Mouse (Mus musculus): ENCODE measurements around the gene B3gat3.
"Not testable (repeated sequence)": the region's sequence is repeated elsewhere in the genome, so short reads cannot be mapped to it uniquely, and the experiment has no call there.

B3gat3 gene

DNA sequence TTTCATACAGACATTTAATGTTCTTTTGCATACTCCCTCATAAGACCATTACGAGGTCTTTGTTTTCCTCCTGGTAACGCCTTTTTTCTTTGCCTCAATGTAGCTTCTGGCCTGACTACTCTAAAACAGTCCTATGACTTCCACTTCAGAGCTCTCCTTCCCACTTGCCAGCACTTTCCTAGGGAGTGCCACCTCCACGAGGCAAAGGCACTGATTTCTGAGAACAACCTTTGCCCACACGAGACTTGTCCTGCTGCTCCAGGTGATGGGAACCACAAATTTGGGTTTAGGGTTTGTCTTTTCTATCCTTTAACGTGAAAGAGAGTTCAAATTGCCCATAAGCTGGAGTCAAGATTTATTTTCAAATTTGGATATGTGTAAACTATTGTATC lies 46.0 kb downstream of the B3gat3 start:
- peak overlapping the region; percentile 83 for H3K4me3 ChIP-seq (replicated peaks; ENCODE audit: low read length)
- H3K36me3 ChIP-seq (ENCODE audit: insufficient read depth, low read length), result peaks cover 91% of the 10 kb centered on the region
- H3K27me3 ChIP-seq (ENCODE audit: insufficient read depth, low read length), result no peaks in the 10 kb centered on the region
- peaks cover 49% of the 10 kb centered on the region for H3K4me1 ChIP-seq (replicated peaks; ENCODE audit: low read depth, low read length)
- H3K9me3 ChIP-seq (ENCODE audit: low read length), result no peaks in the 10 kb centered on the region
- TF ChIP-seq NANOG (IDR thresholded peaks at IDR 0.05; ENCODE audit: borderline replicate concordance, low read length) (no peak), POU5F1 (IDR thresholded peaks at IDR 0.05; ENCODE audit: borderline replicate concordance, low read length) (no peak), CTCF (conservative IDR thresholded peaks at IDR 0.05; ENCODE audit: low read length) (no peak)

DNA sequence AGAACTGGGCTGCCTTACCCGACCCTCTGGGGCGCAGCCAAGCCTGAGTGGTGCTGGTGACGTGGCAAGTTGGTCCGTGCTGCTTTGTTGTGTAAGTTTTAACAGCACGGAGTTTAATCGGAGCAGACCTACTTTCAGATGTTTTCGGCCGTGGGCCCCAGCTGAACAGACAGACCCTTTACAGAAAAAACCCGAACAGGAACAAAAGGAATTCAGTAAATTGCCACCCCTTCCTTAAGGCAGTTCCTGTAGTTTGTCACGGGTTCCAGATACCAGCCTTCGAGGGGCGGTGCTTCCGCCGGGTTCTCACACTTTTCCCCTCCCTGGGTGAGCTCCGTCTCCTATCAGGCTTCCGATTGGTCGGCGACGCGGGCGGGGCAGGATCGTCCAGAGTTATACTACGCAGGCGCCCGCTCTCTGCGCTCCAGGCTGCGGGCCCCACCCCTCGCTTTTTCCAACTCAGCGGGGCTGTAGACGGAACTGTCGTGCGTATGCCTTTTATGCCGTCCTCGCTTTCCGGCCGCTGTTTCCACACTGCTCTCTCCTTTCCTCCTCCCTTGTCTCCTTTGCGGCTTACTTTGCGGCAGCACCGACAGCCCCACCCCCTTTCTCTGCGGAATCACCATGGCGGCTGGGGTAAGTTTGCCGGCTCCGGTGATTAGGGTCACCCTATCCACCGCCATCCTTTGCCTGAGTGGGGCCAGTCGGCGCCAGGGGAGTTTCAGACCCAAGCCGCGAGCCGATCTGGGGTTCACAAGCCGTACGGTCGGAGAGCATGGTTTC lies 46.6 kb downstream of the B3gat3 start, which contains the start of gene Eef1g:
Gene Eef1g, plus strand, starts transcription at position 452 of the 783 bp plus-strand sequence.
- H3K4me3 ChIP-seq (replicated peaks; ENCODE audit: low read length), result peak within 1 kb of the TSS; percentile 100
- peaks cover 55% of the 10 kb centered on the region for H3K4me1 ChIP-seq (replicated peaks; ENCODE audit: low read depth, low read length)
- no peaks in the 10 kb centered on the region for H3K9me3 ChIP-seq (ENCODE audit: low read length)
- TF ChIP-seq NANOG (IDR thresholded peaks at IDR 0.05; ENCODE audit: borderline replicate concordance, low read length) (no peak), POU5F1 (IDR thresholded peaks at IDR 0.05; ENCODE audit: borderline replicate concordance, low read length) (no peak), CTCF (conservative IDR thresholded peaks at IDR 0.05; ENCODE audit: low read length) (no peak)
- H3K36me3 ChIP-seq (ENCODE audit: insufficient read depth, low read length), result peaks cover 91% of the 10 kb centered on the region
- H3K27me3 ChIP-seq (ENCODE audit: insufficient read depth, low read length), result no peaks in the 10 kb centered on the region

DNA sequence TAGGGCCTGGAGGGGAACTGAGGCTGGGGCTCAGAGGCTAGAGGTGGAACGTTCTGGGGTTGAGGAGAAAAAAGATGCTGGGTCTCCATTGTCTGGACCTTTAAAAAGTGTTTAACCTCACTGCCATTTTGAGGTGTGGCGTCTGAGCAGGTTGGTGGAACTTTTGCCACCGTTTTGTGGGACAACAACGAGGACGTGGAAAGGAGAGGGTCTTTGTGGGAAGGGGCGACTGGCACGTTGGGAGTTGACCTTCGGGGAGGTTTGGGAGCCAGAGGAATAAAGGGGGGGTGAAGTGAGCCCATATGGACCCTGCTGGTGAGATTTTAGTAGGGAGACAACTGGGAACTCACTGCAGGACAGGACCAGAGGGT lies 47.2 kb downstream of the B3gat3 start:
- Histone ChIP-seq H3K27me3 (ENCODE audit: insufficient read depth, low read length) (no peaks in the 10 kb centered on the region), H3K9me3 (ENCODE audit: low read length) (no peaks in the 10 kb centered on the region), H3K36me3 (ENCODE audit: insufficient read depth, low read length) (peaks cover 91% of the 10 kb centered on the region), H3K4me1 (replicated peaks; ENCODE audit: low read depth, low read length) (peaks cover 61% of the 10 kb centered on the region), H3K4me3 (replicated peaks; ENCODE audit: low read length) (peak overlapping the region; percentile 100)
- TF ChIP-seq CTCF (conservative IDR thresholded peaks at IDR 0.05; ENCODE audit: low read length) (no peak), NANOG (IDR thresholded peaks at IDR 0.05; ENCODE audit: borderline replicate concordance, low read length) (no peak), POU5F1 (IDR thresholded peaks at IDR 0.05; ENCODE audit: borderline replicate concordance, low read length) (no peak)

DNA sequence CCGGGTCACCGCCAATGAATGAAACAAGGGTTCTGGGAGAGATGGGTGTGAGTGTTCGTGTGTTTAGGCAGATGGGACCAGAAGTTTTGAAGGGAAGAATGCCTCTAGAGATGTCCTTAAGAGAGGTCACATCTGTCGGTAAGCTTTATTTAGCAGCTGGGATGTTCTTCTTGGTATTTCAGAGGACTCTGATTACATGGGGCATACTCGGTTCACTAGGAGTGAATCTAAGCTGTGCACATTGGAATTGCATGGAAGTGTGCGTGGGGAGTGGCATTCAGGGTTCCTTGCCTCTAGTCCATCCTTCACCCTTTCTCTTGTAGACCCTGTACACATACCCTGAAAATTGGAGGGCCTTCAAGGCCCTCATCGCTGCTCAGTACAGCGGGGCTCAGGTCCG lies 47.7 kb downstream of the B3gat3 start:
- Histone ChIP-seq H3K36me3 (ENCODE audit: insufficient read depth, low read length) (peaks cover 91% of the 10 kb centered on the region), H3K9me3 (ENCODE audit: low read length) (no peaks in the 10 kb centered on the region), H3K4me1 (replicated peaks; ENCODE audit: low read depth, low read length) (peaks cover 66% of the 10 kb centered on the region), H3K4me3 (replicated peaks; ENCODE audit: low read length) (peak overlapping the region; percentile 100), H3K27me3 (ENCODE audit: insufficient read depth, low read length) (no peaks in the 10 kb centered on the region)
- TF ChIP-seq POU5F1 (IDR thresholded peaks at IDR 0.05; ENCODE audit: borderline replicate concordance, low read length) (no peak), NANOG (IDR thresholded peaks at IDR 0.05; ENCODE audit: borderline replicate concordance, low read length) (no peak), CTCF (conservative IDR thresholded peaks at IDR 0.05; ENCODE audit: low read length) (no peak)

DNA sequence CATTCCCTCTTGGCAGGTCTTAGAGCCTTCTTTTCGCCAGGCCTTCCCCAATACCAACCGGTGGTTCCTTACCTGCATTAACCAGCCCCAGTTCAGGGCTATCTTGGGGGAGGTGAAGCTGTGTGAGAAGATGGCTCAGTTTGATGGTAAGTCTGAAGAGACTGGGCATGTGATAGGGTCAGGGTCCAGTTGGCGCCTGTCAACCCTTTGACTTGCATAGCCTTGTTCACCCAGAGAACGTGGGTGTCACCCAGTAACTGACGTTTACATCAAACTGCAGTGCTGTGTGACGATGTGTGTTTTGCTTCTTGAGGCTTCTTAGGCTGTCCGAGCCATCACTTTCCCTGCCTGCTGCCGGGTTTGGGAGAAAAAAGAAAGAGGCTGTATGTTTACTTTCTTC lies 52.3 kb downstream of the B3gat3 start:
- peaks cover 90% of the 10 kb centered on the region for H3K4me1 ChIP-seq (replicated peaks; ENCODE audit: low read depth, low read length)
- H3K9me3 ChIP-seq (ENCODE audit: low read length), result not testable (repeated sequence)
- peak overlapping the region; percentile 24; the same call in 1 of the 2 replicates for H3K4me3 ChIP-seq (replicated peaks; ENCODE audit: low read length)

GRCm38 (mm10) chr19:8974638-8975037 lies 54.5 kb downstream of the B3gat3 start:
- Histone ChIP-seq H3K4me3 (replicated peaks; ENCODE audit: low read length) (no peak overlapping the region), H3K9me3 (ENCODE audit: low read length) (no peaks in the 10 kb centered on the region), H3K36me3 (ENCODE audit: insufficient read depth, low read length) (peaks cover 100% of the 10 kb centered on the region), H3K27me3 (ENCODE audit: insufficient read depth, low read length) (no peaks in the 10 kb centered on the region), H3K4me1 (replicated peaks; ENCODE audit: low read depth, low read length) (peaks cover 100% of the 10 kb centered on the region)
- no peak for TF ChIP-seq NANOG (IDR thresholded peaks at IDR 0.05; ENCODE audit: borderline replicate concordance, low read length)
- TF ChIP-seq POU5F1 (IDR thresholded peaks at IDR 0.05; ENCODE audit: borderline replicate concordance, low read length), result no peak
- TF ChIP-seq CTCF (conservative IDR thresholded peaks at IDR 0.05; ENCODE audit: low read length), result no peak

More for the DNA sequence above, 52.3 kb downstream of the B3gat3 start:
- H3K36me3 ChIP-seq (ENCODE audit: insufficient read depth, low read length), result peaks cover 100% of the 10 kb centered on the region
- not testable (repeated sequence) for H3K27me3 ChIP-seq (ENCODE audit: insufficient read depth, low read length)

GRCm38 (mm10) chr19:8975491-8975890 lies 55.3 kb downstream of the B3gat3 start:
- peaks cover 100% of the 10 kb centered on the region for H3K36me3 ChIP-seq (ENCODE audit: insufficient read depth, low read length)
- H3K9me3 ChIP-seq (ENCODE audit: low read length), result no peaks in the 10 kb centered on the region
- TF ChIP-seq NANOG (IDR thresholded peaks at IDR 0.05; ENCODE audit: borderline replicate concordance, low read length), result no peak
- TF ChIP-seq CTCF (conservative IDR thresholded peaks at IDR 0.05; ENCODE audit: low read length), result no peak
- TF ChIP-seq POU5F1 (IDR thresholded peaks at IDR 0.05; ENCODE audit: borderline replicate concordance, low read length), result no peak
- no peak overlapping the region for H3K4me3 ChIP-seq (replicated peaks; ENCODE audit: low read length)
- H3K4me1 ChIP-seq (replicated peaks; ENCODE audit: low read depth, low read length), result peaks cover 100% of the 10 kb centered on the region
- H3K27me3 ChIP-seq (ENCODE audit: insufficient read depth, low read length), result no peaks in the 10 kb centered on the region

GRCm38 (mm10) chr19:8976535-8976934 lies 56.4 kb downstream of the B3gat3 start:
- peaks cover 100% of the 10 kb centered on the region for H3K4me1 ChIP-seq (replicated peaks; ENCODE audit: low read depth, low read length)
- TF ChIP-seq NANOG (IDR thresholded peaks at IDR 0.05; ENCODE audit: borderline replicate concordance, low read length), result no peak
- peak; percentile 58 for TF ChIP-seq CTCF (conservative IDR thresholded peaks at IDR 0.05; ENCODE audit: low read length)

More at GRCm38 (mm10) chr19:8976535-8976934, 56.4 kb downstream of the B3gat3 start:
- Histone ChIP-seq H3K4me3 (replicated peaks; ENCODE audit: low read length) (0 out of 2 replicates have a peak overlapping the region, but pooled peaks have one; percentile 11), H3K9me3 (ENCODE audit: low read length) (no peaks in the 10 kb centered on the region), H3K36me3 (ENCODE audit: insufficient read depth, low read length) (peaks cover 100% of the 10 kb centered on the region), H3K27me3 (ENCODE audit: insufficient read depth, low read length) (no peaks in the 10 kb centered on the region)
